Mouse (Mus musculus): ENCODE measurements around the gene Erc1. TPM values are rescaled to one million over a fixed set of nuclear protein-coding genes. Genes with fewer than 3 reads are reported as not detected.

Erc1 gene
- 2.2 and 2.4 TPM in 2 replicates for polyA plus RNA-seq (2012; rRNA removed)

GRCm38 (mm10) chr6:119848034-119848695, at the start of gene Erc1:
Erc1 (minus strand) TSS chr6:119848167.

GRCm38 (mm10) chr6:119543803-119544517, 304.0 kb downstream of the Erc1 start, which contains the start of gene Wnt5b:
Wnt5b (minus strand) TSS chr6:119544347.

Other genes starting within 250 kb of the Erc1 start
- gene Rad52, start 54.5 kb upstream of the Erc1 start, polyA plus RNA-seq (2012; rRNA removed) = 8.0 and 9.0 TPM in 2 replicates
- 18.9 and 29.9 TPM in 2 replicates for gene Wnk1, start 190.5 kb upstream of the Erc1 start, polyA plus RNA-seq (2012; rRNA removed)
- gene Ninj2, start 245.2 kb upstream of the Erc1 start, polyA plus RNA-seq (2012; rRNA removed) = not detected in 2 replicates

All from stomach, adult 2 months (tissue).